ENCODE assay signal across 19 mouse cellular contexts in the genomic region with DNA sequence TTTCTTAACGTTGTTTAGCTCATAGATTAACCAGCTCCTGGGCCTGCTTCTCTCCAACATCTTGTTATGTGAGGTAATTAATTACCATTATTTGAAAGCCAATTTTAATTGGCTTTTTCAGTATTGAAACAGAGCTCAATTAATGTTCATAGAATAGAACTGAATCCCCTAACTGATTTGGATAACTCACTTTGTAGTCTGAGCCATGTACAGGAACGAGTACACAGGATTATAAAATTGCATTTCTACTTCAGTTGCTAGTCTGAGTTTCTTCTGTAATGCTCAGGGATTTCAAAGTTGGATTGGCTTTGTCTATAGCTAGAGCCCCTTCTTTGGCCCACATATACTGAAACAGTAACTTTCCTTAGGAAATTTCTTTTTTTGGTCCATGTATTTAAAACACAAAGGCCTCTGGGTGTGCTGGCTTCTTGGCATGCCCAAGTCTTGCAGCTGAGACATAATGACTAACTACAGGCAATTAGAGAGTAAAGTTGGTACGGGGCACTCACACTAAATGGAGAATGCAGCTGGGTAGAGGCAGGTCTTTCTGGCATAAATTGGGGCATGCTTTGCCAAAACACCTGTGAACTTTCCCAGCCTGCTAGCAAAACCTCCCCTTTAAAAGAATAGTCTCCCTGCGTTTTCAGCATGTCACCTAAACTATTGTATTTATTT.
DNase-seq lines count a peak whose midpoint lies in the region; ATAC-seq and TF ChIP-seq lines count a peak whose summit lies in the region.
"Had no signal": no experiment of that assay in that cellular context is flagged by ENCODE, and none has a peak within 500 bp of the region (broad histone marks: within the 10 kb centered on the region; RNA-seq: fewer than 3 reads in every experiment).

No protein-coding gene starts in this region.

- H3K4me3 ChIP-seq in hindbrain, postnatal 0 days (ENCODE audit: low read length): no peak overlapping the region
- H3K4me3 ChIP-seq in hindbrain, embryonic 10.5 days: no peak overlapping the region
- no peak overlapping the region for H3K4me3 ChIP-seq in forebrain, embryonic 13.5 days
- H3K4me3 ChIP-seq: embryonic facial prominence, embryonic 13.5 days; heart, embryonic 10.5 days; hindbrain, embryonic 13.5 days; intestine, embryonic 15.5 days had no signal

- no peak overlapping the region for H3K9ac ChIP-seq in hindbrain, postnatal 0 days (replicated peaks; ENCODE audit: low read length)
- no peak overlapping the region for H3K9ac ChIP-seq in forebrain, embryonic 13.5 days
- H3K9ac ChIP-seq: embryonic facial prominence, embryonic 13.5 days; hindbrain, embryonic 13.5 days; intestine, embryonic 15.5 days had no signal

- no peak for TF ChIP-seq CTCF in hindbrain, postnatal 0 days (IDR thresholded peaks at IDR 0.05; ENCODE audit: low read depth)

- H3K36me3 ChIP-seq in hindbrain, postnatal 0 days (ENCODE audit: insufficient read depth, low read length): no peaks in the 10 kb centered on the region
- no peaks in the 10 kb centered on the region for H3K36me3 ChIP-seq in hindbrain, embryonic 10.5 days
- no peaks in the 10 kb centered on the region for H3K36me3 ChIP-seq in forebrain, embryonic 13.5 days (ENCODE audit: poor library complexity, severe bottlenecking)
- H3K36me3 ChIP-seq: embryonic facial prominence, embryonic 13.5 days; heart, embryonic 10.5 days; hindbrain, embryonic 13.5 days; intestine, embryonic 15.5 days had no signal

- H3K9me3 ChIP-seq in hindbrain, postnatal 0 days (ENCODE audit: low read length): no peaks in the 10 kb centered on the region
- no peaks in the 10 kb centered on the region for H3K9me3 ChIP-seq in hindbrain, embryonic 10.5 days
- no peaks in the 10 kb centered on the region for H3K9me3 ChIP-seq in forebrain, embryonic 13.5 days (replicated peaks)
- H3K9me3 ChIP-seq: embryonic facial prominence, embryonic 13.5 days; heart, embryonic 10.5 days; hindbrain, embryonic 13.5 days; intestine, embryonic 15.5 days had no signal

- H3K4me2 ChIP-seq in hindbrain, postnatal 0 days (ENCODE audit: low read depth, low read length): no peak overlapping the region
- no peak overlapping the region for H3K4me2 ChIP-seq in forebrain, embryonic 13.5 days
- H3K4me2 ChIP-seq: embryonic facial prominence, embryonic 13.5 days; hindbrain, embryonic 13.5 days; intestine, embryonic 15.5 days had no signal

- no peak for ATAC-seq in hindbrain, postnatal 0 days
- peak; percentile 80 for ATAC-seq in forebrain, embryonic 13.5 days
- ATAC-seq: intestine, embryonic 15.5 days had no signal

- H3K4me1 ChIP-seq in hindbrain, postnatal 0 days (ENCODE audit: insufficient read depth, low read length): no peaks in the 10 kb centered on the region
- no peaks in the 10 kb centered on the region for H3K4me1 ChIP-seq in hindbrain, embryonic 10.5 days (replicated peaks)
- peaks cover 19% of the 10 kb centered on the region for H3K4me1 ChIP-seq in forebrain, embryonic 13.5 days
- H3K4me1 ChIP-seq: embryonic facial prominence, embryonic 13.5 days; heart, embryonic 10.5 days; intestine, embryonic 15.5 days had no signal

- 46% methylated on average over 4 of the region's 4 CpGs for whole genome bisulfite sequencing in hindbrain, postnatal 0 days
- WGBS in hindbrain, embryonic 10.5 days: 84% methylated on average over 4 of the region's 4 CpGs
- 43% methylated on average over 4 of the region's 4 CpGs for WGBS in forebrain, embryonic 13.5 days

- no peak for DNase-seq in hindbrain, postnatal 0 days (ENCODE audit: low spot score)
- DNase-seq in hindbrain, embryonic 10.5 days (ENCODE audit: low spot score): no peak
- DNase-seq in brain, adult 2 months (ENCODE audit: low read depth, low spot score): peak; percentile 61
- peak; percentile 12 for DNase-seq in telencephalon, adult 2 months (ENCODE audit: low read depth, low spot score)
- no peak for DNase-seq in B cell, adult 2 months
- DNase-seq: adrenal gland, adult 8-10 months; adrenal gland, postnatal 36 days; cerebellum, adult 11-12 months; cerebellum, adult 9-10 months; cerebellum, postnatal 25 days; gastrocnemius, postnatal 10 days; heart, adult 18-20 months; heart, postnatal 10 days; heart, postnatal 4 days had no signal

- H3K27me3 ChIP-seq in hindbrain, postnatal 0 days (ENCODE audit: insufficient read depth, low read length): no peaks in the 10 kb centered on the region
- H3K27me3 ChIP-seq in hindbrain, embryonic 10.5 days (ENCODE audit: insufficient read depth, poor library complexity, severe bottlenecking): no peaks in the 10 kb centered on the region
- H3K27me3 ChIP-seq in forebrain, embryonic 13.5 days: no peaks in the 10 kb centered on the region
- H3K27me3 ChIP-seq: embryonic facial prominence, embryonic 13.5 days; hindbrain, embryonic 13.5 days; intestine, embryonic 15.5 days had no signal

- 0 out of 2 replicates have a peak overlapping the region, but pooled peaks have one; percentile 3 for H3K27ac ChIP-seq in hindbrain, postnatal 0 days
- no peak overlapping the region for H3K27ac ChIP-seq in hindbrain, embryonic 10.5 days
- no peak overlapping the region for H3K27ac ChIP-seq in forebrain, embryonic 13.5 days
- H3K27ac ChIP-seq: embryonic facial prominence, embryonic 13.5 days; heart, embryonic 10.5 days; hindbrain, embryonic 13.5 days; intestine, embryonic 15.5 days had no signal

Comparison
In these comparisons a context has a peak if more than half of its experiments do, and no peak if none do; other contexts are left out.
1. DNase-seq: peak in brain, adult 2 months (single experiment) and telencephalon, adult 2 months (single experiment); none in hindbrain, postnatal 0 days (single experiment), hindbrain, embryonic 10.5 days (single experiment) and B cell, adult 2 months (0 of 2).